Mouse (Mus musculus) erythroblast, adult 5-6 weeks (primary cell): ENCODE data around the gene Uggt2. TPM values are rescaled to one million over a fixed set of nuclear protein-coding genes. Genes with fewer than 3 reads are reported as not detected.

Experiments
- ATAC-seq: replicated peaks from 2 replicates; pipeline ENCODE4 v1.8.0; 2016; ENCODE audit warnings: moderate number of reproducible peaks, mild to moderate bottlenecking, moderate TSS enrichment, inconsistent platforms; ENCODE audit not compliant: poor library complexity, low FRiP score, severe bottlenecking
- total RNA-seq, 2 experiments: library from RNA; stranded (forward) in 1 of 2; stranded (reverse) in 1 of 2; fragments of 150-400 nt in 1 of 2; fragments of 200-764, 138-1000 nt in 1 of 2; gene quantifications; 2 replicates each; pipeline versions ENCODE4 v1.2.3 to v1.2.4; 2015 to 2017; ENCODE audit warnings: low replicate concordance in 2 of 2

Uggt2 gene
- total RNA-seq (2015; ENCODE audit: low replicate concordance) = not detected in 2 replicates
- 2.2 TPM in 1 of 2 replicates, not detected in the other for total RNA-seq (2017; ENCODE audit: low replicate concordance)

GRCm38 (mm10) chr14:119098851-119099569 is at the start of gene Uggt2:
Gene Uggt2 (minus strand): TSS chr14:119099430.
- ATAC-seq = no peak

GRCm38 (mm10) chr14:119139381-119139950 is 40.2 kb upstream of the Uggt2 start:
- no peak for ATAC-seq

GRCm38 (mm10) chr14:119138786-119139100 is 39.5 kb upstream of the Uggt2 start:
- no peak for ATAC-seq

GRCm38 (mm10) chr14:119137906-119138785 is 38.9 kb upstream of the Uggt2 start, which contains the start of gene Hs6st3:
Gene Hs6st3 (plus strand): TSS chr14:119138341.
- no peak for ATAC-seq

GRCm38 (mm10) chr14:119137512-119137905 is 38.3 kb upstream of the Uggt2 start:
- no peak for ATAC-seq

GRCm38 (mm10) chr14:119127330-119127729 is 28.1 kb upstream of the Uggt2 start:
- ATAC-seq = no peak

- ATAC-seq = no peak
Measured at GRCm38 (mm10) chr14:119125840-119126239, 26.6 kb upstream of the Uggt2 start.

GRCm38 (mm10) chr14:119124061-119124460 is 24.8 kb upstream of the Uggt2 start:
- no peak for ATAC-seq

- ATAC-seq = no peak
Measured at GRCm38 (mm10) chr14:119123582-119123981, 24.4 kb upstream of the Uggt2 start.

- ATAC-seq = no peak
Measured at GRCm38 (mm10) chr14:119112558-119112957, 13.3 kb upstream of the Uggt2 start.

GRCm38 (mm10) chr14:119109776-119110218 is 10.6 kb upstream of the Uggt2 start:
- ATAC-seq = no peak

- no peak for ATAC-seq
Measured at GRCm38 (mm10) chr14:119108776-119109301, 9.6 kb upstream of the Uggt2 start.

GRCm38 (mm10) chr14:119107591-119107990 is 8.4 kb upstream of the Uggt2 start:
- no peak for ATAC-seq

- ATAC-seq = no peak
Measured at GRCm38 (mm10) chr14:119099570-119099891, 301 bp upstream of the Uggt2 start.

- ATAC-seq = no peak
Measured at GRCm38 (mm10) chr14:119061811-119062210, 37.4 kb downstream of the Uggt2 start.

GRCm38 (mm10) chr14:119060682-119061081 is 38.5 kb downstream of the Uggt2 start:
- ATAC-seq = no peak

- ATAC-seq = no peak
Measured at GRCm38 (mm10) chr14:119057014-119057413, 42.2 kb downstream of the Uggt2 start.

GRCm38 (mm10) chr14:119052969-119053368 is 46.3 kb downstream of the Uggt2 start:
- ATAC-seq = no peak

- no peak for ATAC-seq
Measured at GRCm38 (mm10) chr14:119052361-119052760, 46.9 kb downstream of the Uggt2 start.

GRCm38 (mm10) chr14:119043765-119044164 is 55.5 kb downstream of the Uggt2 start:
- ATAC-seq = no peak
